Mouse (Mus musculus) induced T-regulatory cell, adult 2 months (primary cell): ENCODE data around the gene Arhgef26.

Experiments used
- DNase-seq: peaks from one replicate; pipeline ENCODE4 v3.0.0-alpha.2; 2012; ENCODE audit warnings: low read depth

Gene Arhgef26

GRCm38 (mm10) chr3:62449871-62450496 lies 111.8 kb downstream of the Arhgef26 start:
- no peak for DNase-seq

- no peak for DNase-seq
Observed at GRCm38 (mm10) chr3:62452961-62453360, 114.8 kb downstream of the Arhgef26 start.

DNA sequence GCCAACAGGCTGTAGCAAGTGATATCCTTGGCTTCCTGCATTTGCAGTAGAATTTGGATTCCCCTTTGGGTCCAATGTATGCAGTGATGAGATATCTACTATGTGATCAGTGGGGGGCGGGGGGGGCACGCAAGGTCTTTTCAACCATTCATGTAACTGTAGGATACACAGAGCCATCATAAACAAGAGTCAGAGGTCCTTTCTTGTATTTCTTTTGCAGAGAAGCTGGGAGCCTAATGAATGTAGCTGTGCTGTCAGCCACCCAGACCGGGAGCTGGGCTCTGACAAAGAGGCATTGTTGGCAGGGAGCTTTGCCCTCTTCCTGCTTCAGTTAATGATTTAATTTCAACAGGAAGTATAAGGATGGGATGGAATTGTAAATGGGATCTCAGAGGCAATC lies 116.0 kb downstream of the Arhgef26 start:
- DNase-seq = no peak

DNA sequence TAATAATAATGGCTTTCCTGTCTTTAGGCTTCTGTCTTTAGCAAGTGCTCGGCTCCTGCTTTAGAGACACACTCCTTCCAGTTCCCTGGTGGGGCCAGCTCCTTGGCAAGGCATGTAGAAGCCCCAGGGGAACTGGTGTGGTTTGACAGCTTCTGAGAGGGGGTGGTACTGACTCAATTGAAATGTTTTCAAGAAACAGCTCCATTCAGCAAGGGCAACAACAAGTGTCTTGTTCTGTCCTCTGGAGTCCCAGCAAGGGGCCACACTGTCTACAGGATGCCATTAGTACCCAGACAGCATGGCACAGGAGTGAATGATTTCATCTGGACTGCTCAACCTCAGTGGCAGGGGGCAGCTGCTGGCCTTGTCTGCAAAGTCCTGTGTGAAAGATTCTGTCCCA lies 117.7 kb downstream of the Arhgef26 start:
- no peak for DNase-seq

DNA sequence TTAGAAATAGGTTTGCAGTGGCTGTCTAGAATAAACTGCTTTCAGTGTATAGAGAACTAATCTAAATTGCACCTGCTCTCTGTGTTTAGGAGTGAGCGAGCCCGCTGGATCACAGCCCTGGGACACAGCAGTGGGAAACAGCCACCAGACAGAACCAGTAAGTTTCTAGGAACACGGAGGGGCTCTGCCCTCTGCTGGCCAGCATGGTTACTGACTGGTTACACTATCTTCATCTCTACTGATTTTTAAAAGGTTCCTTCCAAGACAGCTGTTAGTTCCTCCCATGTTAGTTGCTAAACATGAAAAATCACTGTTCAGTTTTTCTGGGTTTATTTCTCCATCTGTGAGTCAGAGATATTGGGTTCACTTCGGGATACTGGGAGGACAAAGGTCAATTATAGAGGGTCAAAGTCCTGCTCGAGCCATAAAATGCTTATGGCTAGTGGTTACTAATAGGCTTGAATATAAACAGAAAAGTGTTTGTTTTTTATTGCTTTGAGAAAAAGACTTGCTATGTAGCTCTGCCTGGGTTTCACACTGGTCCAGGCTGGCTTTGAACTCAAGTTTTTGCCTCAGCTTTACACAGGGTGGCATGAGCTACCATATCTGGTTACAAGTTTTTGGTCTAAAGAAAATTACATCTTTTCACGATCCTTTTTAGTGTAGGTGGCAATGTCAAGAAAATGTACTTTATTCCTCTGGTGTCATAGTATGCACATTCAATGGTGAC lies 120.3 kb downstream of the Arhgef26 start:
- DNase-seq = peak; percentile 42

GRCm38 (mm10) chr3:62459483-62459882 lies 121.3 kb downstream of the Arhgef26 start:
- DNase-seq = no peak

GRCm38 (mm10) chr3:62464276-62464675 lies 126.1 kb downstream of the Arhgef26 start:
- no peak for DNase-seq

- DNase-seq = no peak
Observed at GRCm38 (mm10) chr3:62470179-62470578, 132.0 kb downstream of the Arhgef26 start.

DNA sequence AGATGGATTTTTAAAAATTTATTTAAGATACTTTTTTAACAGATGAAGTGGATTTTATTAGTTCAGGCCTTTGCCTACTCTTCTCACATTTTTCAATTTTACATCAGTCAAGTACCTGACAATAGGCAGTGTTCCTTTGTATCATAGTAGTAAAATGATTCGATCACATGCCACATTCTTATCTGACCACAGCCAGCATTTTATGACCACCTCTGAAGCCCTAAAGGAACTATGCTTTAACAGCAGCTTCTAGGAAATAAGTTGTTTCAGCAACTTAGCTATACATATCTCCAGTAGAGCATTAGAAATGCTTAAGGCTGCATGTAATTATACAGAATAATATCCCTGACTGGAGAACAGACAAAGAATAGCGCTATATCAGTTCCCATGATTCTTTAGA lies 146.2 kb downstream of the Arhgef26 start:
- no peak for DNase-seq

GRCm38 (mm10) chr3:62492568-62492967 lies 154.4 kb downstream of the Arhgef26 start:
- DNase-seq = no peak

DNA sequence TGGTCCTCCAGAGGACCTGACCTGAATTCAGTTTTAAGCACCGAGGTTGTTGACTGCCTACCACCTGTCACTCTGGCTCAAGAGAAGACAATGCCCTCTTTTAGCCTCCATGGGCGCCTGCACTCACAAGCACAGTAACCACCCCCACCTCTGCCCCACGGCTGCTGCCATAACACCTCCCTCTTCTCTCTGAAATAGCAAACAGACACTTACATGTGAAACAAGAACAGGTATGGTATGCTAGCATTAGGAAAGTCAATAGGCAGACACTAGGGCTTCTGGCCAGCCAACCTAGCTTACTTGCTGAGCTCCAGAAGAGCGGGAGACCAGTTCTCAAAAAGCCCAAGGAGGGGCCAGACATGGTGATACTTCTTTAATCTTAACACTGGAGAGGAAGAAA lies 161.2 kb downstream of the Arhgef26 start:
- DNase-seq = no peak

GRCm38 (mm10) chr3:62505166-62505900 lies 167.2 kb downstream of the Arhgef26 start:
- peak; percentile 7 for DNase-seq

- peak; percentile 98 for DNase-seq
Observed at GRCm38 (mm10) chr3:62506488-62507205, 168.5 kb downstream of the Arhgef26 start, which contains the start of gene Dhx36. Gene Dhx36 (minus strand): TSS chr3:62507004.

DNA sequence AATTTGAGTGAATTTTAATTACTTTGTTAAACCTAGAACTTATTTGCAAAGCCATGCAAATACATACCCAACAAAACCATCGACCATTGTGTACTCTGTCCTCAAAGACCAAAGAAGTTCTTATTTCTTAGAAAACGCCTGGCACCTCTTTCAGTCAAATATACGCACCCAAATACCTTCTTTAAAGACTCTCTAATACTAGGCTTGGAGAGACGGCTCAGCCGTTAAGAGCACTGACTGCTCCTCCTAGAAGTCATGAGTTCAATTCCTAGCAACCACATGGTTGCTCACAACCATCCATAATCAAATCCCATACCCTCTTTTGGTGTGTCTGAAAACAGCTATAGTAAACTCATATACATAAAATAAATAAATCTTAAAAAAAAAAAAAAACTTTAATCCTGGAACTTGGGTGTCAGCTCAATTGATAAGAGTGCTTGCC lies 169.1 kb downstream of the Arhgef26 start:
- no peak for DNase-seq
